Mouse (Mus musculus): ENCODE data around the gene E2f3.

GRCm38 (mm10) chr13:29974066-29974465, 11.8 kb downstream of the E2f3 start:
- TF ChIP-seq CTCF (conservative IDR thresholded peaks at IDR 0.05; ENCODE audit: low read length) (peak; percentile 32), NANOG (IDR thresholded peaks at IDR 0.05; ENCODE audit: borderline replicate concordance, low read length) (no peak)
